Mouse (Mus musculus): ENCODE results near the gene Ttc21a. TPM values are rescaled to one million over a fixed set of nuclear protein-coding genes. Genes with fewer than 3 reads are reported as not detected.

Gene Ttc21a
- total and polyA plus RNA-seq, 3 experiments = 0.01 TPM; not detected in 2

GRCm38 (mm10) chr9:120001945-120002725, 64.7 kb downstream of the Ttc21a start:
- Histone ChIP-seq H3K4me3 (ENCODE audit: control insufficient read depth in 1 of 2, insufficient read depth in 1 of 2, low read depth in 2 of 2, low read length in 2 of 2) (peak overlapping the region; percentile 65 to 66), H3K9me3 (replicated peaks; ENCODE audit: insufficient read depth, low read length) (no peaks in the 10 kb centered on the region), H3K27ac (ENCODE audit: control insufficient read depth, low read depth, low read length) (no peak overlapping the region), H3K36me3 (ENCODE audit: control insufficient read depth in 1 of 2, insufficient read depth in 2 of 2, low read length in 2 of 2) (peaks cover 0 to 7% of the 10 kb centered on the region in 2 experiments; a peak in 1 of 4 replicates), H3K79me2 (ENCODE audit: control insufficient read depth, insufficient read depth, low read length, poor library complexity) (no peaks in the 10 kb centered on the region), H3K4me1 (ENCODE audit: control insufficient read depth in 1 of 2, insufficient read depth in 2 of 2, low read length in 2 of 2) (peaks cover 0 to 5% of the 10 kb centered on the region in 2 experiments; a peak in 1 of 4 replicates), H3K9ac (ENCODE audit: control insufficient read depth, low read depth, low read length, poor library complexity, severe bottlenecking) (peak overlapping the region; percentile 69), H3K27me3 (ENCODE audit: control insufficient read depth in 1 of 2, insufficient read depth in 2 of 2, low read length in 2 of 2) (no peaks in the 10 kb centered on the region; a peak in 1 of 4 replicates)
- TF ChIP-seq ETS1 (IDR thresholded peaks at IDR 0.05; ENCODE audit: low read depth, low read length) = peak; percentile 80
- no peak for TF ChIP-seq POLR2AphosphoS2 (IDR thresholded peaks at IDR 0.05; ENCODE audit: low read length)
- TF ChIP-seq TCF12 (IDR thresholded peaks at IDR 0.05; ENCODE audit: low read depth, low read length) = 0 out of 2 replicates have a peak, but pooled peaks have one; percentile 23
- TF ChIP-seq JUND (IDR thresholded peaks at IDR 0.05; ENCODE audit: low read depth, low read length) = no peak
- no peak for TF ChIP-seq POLR2AphosphoS5 (IDR thresholded peaks at IDR 0.05; ENCODE audit: borderline replicate concordance, low read depth, low read length)
- no peak for TF ChIP-seq ZMIZ1 (IDR thresholded peaks at IDR 0.05; ENCODE audit: low read depth, low read length)
- TF ChIP-seq HCFC1 (IDR thresholded peaks at IDR 0.05; ENCODE audit: low read depth, low read length) = peak; percentile 31; the same call in 1 of the 2 replicates
- TF ChIP-seq CHD2 (IDR thresholded peaks at IDR 0.05; ENCODE audit: low read length) = no peak
- DNase-seq (ENCODE audit: low read depth, low spot score) = peak; percentile 87

GRCm38 (mm10) chr9:120002893-120003292, 65.5 kb downstream of the Ttc21a start:
- no peaks in the 10 kb centered on the region for H3K9me3 ChIP-seq (replicated peaks; ENCODE audit: insufficient read depth, low read length)

GRCm38 (mm10) chr9:120005936-120006335, 68.5 kb downstream of the Ttc21a start:
- Histone ChIP-seq H3K4me1 (ENCODE audit: control insufficient read depth in 1 of 2, insufficient read depth in 2 of 2, low read length in 2 of 2) (peaks cover 0 to 5% of the 10 kb centered on the region in 2 experiments; a peak in 1 of 4 replicates), H3K79me2 (ENCODE audit: control insufficient read depth, insufficient read depth, low read length, poor library complexity) (no peaks in the 10 kb centered on the region), H3K27ac (ENCODE audit: control insufficient read depth, low read depth, low read length) (no peak overlapping the region), H3K27me3 (ENCODE audit: control insufficient read depth in 1 of 2, insufficient read depth in 2 of 2, low read length in 2 of 2) (peaks cover 0 to 1% of the 10 kb centered on the region in 2 experiments; a peak in 1 of 4 replicates), H3K36me3 (ENCODE audit: control insufficient read depth in 1 of 2, insufficient read depth in 2 of 2, low read length in 2 of 2) (peaks cover 0 to 7% of the 10 kb centered on the region in 2 experiments; a peak in 1 of 4 replicates), H3K4me3 (ENCODE audit: control insufficient read depth in 1 of 2, insufficient read depth in 1 of 2, low read depth in 2 of 2, low read length in 2 of 2) (no peak overlapping the region), H3K9ac (ENCODE audit: control insufficient read depth, low read depth, low read length, poor library complexity, severe bottlenecking) (no peak overlapping the region), H3K9me3 (replicated peaks; ENCODE audit: insufficient read depth, low read length) (no peaks in the 10 kb centered on the region)
- TF ChIP-seq ZC3H11A (IDR thresholded peaks at IDR 0.05; ENCODE audit: low read depth, low read length) = no peak
- TF ChIP-seq GABPA (IDR thresholded peaks at IDR 0.05; ENCODE audit: low read depth, low read length) = no peak
- TF ChIP-seq ZNF384 (IDR thresholded peaks at IDR 0.05; ENCODE audit: low read depth, low read length) = no peak
- no peak for TF ChIP-seq JUND (IDR thresholded peaks at IDR 0.05; ENCODE audit: low read depth, low read length)
- no peak for TF ChIP-seq MYC (IDR thresholded peaks at IDR 0.05; ENCODE audit: low read depth, low read length)
- TF ChIP-seq KAT2A (conservative IDR thresholded peaks at IDR 0.05; ENCODE audit: low read depth, low read length) = no peak
- no peak for TF ChIP-seq POLR2A (IDR thresholded peaks at IDR 0.05; ENCODE audit: control insufficient read depth in 1 of 2, insufficient read depth in 1 of 2, low read depth in 1 of 2, low read length in 2 of 2, poor library complexity in 1 of 2)
- no peak for TF ChIP-seq CHD2 (IDR thresholded peaks at IDR 0.05; ENCODE audit: low read length)
- TF ChIP-seq TAL1 (IDR thresholded peaks at IDR 0.05; ENCODE audit: low read length) = no peak
- no peak for TF ChIP-seq BHLHE40 (IDR thresholded peaks at IDR 0.05; ENCODE audit: borderline replicate concordance, low read depth, low read length)
- TF ChIP-seq SMC3 (IDR thresholded peaks at IDR 0.05; ENCODE audit: low read depth, low read length) = no peak
- TF ChIP-seq MAFK (IDR thresholded peaks at IDR 0.05; ENCODE audit: borderline replicate concordance, low read depth, low read length) = no peak
- TF ChIP-seq ZKSCAN1 (IDR thresholded peaks at IDR 0.05; ENCODE audit: low read depth, low read length) = no peak
- TF ChIP-seq GATA1 (IDR thresholded peaks at IDR 0.05; ENCODE audit: low read depth, low read length) = no peak
- TF ChIP-seq USF1 (IDR thresholded peaks at IDR 0.05; ENCODE audit: low read depth, low read length) = no peak
- TF ChIP-seq UBTF (IDR thresholded peaks at IDR 0.05; ENCODE audit: borderline replicate concordance, insufficient read depth, low read depth, low read length) = no peak
- DNase-seq (ENCODE audit: low read depth, low spot score) = no peak

More at GRCm38 (mm10) chr9:120002893-120003292, 65.5 kb downstream of the Ttc21a start:
- Histone ChIP-seq H3K9ac (ENCODE audit: control insufficient read depth, low read depth, low read length, poor library complexity, severe bottlenecking) (no peak overlapping the region), H3K4me3 (ENCODE audit: control insufficient read depth in 1 of 2, insufficient read depth in 1 of 2, low read depth in 2 of 2, low read length in 2 of 2) (no peak overlapping the region), H3K79me2 (ENCODE audit: control insufficient read depth, insufficient read depth, low read length, poor library complexity) (no peaks in the 10 kb centered on the region), H3K27me3 (ENCODE audit: control insufficient read depth in 1 of 2, insufficient read depth in 2 of 2, low read length in 2 of 2) (peaks cover 0 to under 1% of the 10 kb centered on the region in 2 experiments; a peak in 1 of 4 replicates), H3K27ac (ENCODE audit: control insufficient read depth, low read depth, low read length) (no peak overlapping the region), H3K36me3 (ENCODE audit: control insufficient read depth in 1 of 2, insufficient read depth in 2 of 2, low read length in 2 of 2) (peaks cover 0 to 7% of the 10 kb centered on the region in 2 experiments; a peak in 1 of 4 replicates), H3K4me1 (ENCODE audit: control insufficient read depth in 1 of 2, insufficient read depth in 2 of 2, low read length in 2 of 2) (peaks cover 0 to 5% of the 10 kb centered on the region in 2 experiments; a peak in 1 of 4 replicates)
- TF ChIP-seq MXI1 (IDR thresholded peaks at IDR 0.05; ENCODE audit: low read depth, low read length) (no peak), TBP (IDR thresholded peaks at IDR 0.05; ENCODE audit: low read depth, low read length) (no peak)
- DNase-seq (ENCODE audit: low read depth, low spot score) = no peak
